Mouse (Mus musculus) gastrocnemius, postnatal 10 days (tissue): ENCODE data around the gene Guca2b. TPM values are rescaled to one million over a fixed set of nuclear protein-coding genes. Genes with fewer than 3 reads are reported as not detected.
"Not testable (repeated sequence)": the region's sequence is repeated elsewhere in the genome, so short reads cannot be mapped to it uniquely, and the experiment has no call there.

Experiments
- DNase-seq: peaks from one replicate; pipeline ENCODE4 v3.0.0; 2021; ENCODE audit warnings: mixed read lengths
- total RNA-seq, 2 experiments: library from RNA; stranded (reverse); gene quantifications; 2 replicates each; pipeline ENCODE4 v1.2.3; 2021

Guca2b gene
- total RNA-seq, 2 experiments from 2014 or later = not detected

- no peak for DNase-seq
Measured at GRCm38 (mm10) chr4:119657011-119657410, 1.7 kb downstream of the Guca2b start.

- no peak for DNase-seq
Measured at GRCm38 (mm10) chr4:119642666-119643065, 16.1 kb downstream of the Guca2b start.

DNA sequence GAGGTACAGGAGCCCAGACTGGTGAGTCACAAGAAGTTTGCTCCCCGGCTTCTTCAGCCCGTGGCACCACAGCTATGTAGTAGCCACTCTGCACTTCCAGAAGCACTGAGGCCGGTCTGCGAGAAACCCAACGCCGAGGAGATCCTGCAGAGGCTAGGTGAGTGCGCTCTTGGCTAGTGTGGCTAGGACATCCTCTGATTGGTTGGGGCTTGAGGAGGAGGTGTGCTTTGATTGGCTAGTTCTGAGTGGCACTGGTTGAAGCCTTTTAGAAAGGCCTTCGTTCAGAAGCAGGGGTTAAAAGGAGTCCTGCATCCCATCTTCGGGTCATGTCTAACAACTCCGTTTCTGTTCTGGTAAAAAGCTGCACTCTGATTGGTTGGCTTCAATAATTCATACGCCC lies 20.1 kb downstream of the Guca2b start:
- no peak for DNase-seq

GRCm38 (mm10) chr4:119637946-119638345 lies 20.8 kb downstream of the Guca2b start:
- DNase-seq = no peak

DNA sequence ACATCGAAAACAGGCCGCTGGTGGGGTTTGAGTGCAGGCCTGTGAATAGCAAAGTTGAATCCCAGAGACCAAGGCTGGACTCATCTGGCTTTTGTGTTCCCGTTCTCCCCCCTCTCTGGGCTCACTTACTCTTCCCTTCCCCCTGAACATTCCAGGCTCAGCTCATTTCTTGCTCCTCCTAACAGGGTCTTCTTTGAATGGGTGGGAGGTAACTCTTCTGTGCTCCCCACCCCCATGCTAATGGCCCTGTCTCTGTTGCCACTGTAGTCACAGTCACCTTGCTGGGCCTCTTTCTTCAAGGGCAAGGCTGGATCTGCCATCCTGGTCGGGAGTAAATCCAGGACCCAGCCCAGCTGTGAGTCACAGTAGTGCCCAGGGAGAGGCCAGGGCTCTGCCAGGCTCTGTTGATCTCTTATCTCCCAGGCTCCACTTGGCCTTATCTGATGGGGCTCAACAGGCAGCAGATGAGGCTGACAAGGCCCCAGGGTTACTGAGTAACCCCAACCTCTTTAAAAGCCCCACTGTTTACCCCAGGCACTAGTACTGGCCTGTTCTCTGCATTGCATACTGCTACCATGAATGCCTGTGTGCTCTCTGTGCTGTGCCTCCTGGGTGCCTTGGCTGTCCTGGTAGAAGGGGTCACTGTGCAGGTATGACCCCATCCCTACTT lies 21.4 kb downstream of the Guca2b start, which contains the start of gene Guca2a:
Gene Guca2a, plus strand, starts transcription at position 529 of the 670 bp plus-strand sequence.
- DNase-seq = no peak

DNA sequence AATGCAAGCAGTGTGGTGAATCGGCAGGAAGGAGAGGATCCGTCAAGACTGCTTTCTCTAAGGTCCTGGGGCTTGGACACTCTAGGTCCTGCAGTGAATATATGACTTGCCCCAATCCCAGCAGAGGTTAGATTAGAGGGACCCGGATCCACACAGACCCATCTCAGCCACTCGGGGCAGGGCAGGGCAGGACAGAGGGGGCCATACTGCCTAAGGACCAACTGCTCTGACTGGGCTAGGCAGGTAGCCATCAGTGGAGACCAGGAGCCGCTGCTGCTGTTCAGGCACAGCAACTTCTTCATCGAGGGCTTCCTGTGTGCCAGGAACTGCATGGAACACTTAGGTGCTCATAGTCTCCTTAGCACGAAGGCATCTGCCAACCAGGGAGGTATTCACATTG lies 22.0 kb downstream of the Guca2b start:
- DNase-seq = no peak

DNA sequence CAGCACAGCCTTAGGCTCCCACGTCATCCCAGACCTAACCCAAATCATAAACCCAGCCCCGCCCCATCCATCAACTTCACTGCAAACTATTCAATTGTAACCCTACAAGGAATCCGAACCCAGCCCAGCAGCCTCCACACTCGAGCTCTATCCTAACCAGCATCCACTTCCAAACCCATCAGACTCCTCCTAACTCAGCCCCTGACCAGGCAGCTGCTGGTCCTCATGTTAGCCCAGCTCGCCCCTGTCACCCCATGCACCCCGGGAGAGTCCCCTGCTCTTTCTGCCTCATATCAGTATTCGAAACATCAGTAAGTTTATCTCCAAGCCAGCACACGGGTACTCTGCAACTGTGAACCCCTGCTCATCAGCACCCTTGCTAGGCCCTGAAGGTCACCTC lies 23.1 kb downstream of the Guca2b start:
- no peak for DNase-seq

- DNase-seq = no peak
Measured at GRCm38 (mm10) chr4:119634908-119635660, 23.7 kb downstream of the Guca2b start.

- DNase-seq = no peak
Measured at GRCm38 (mm10) chr4:119633948-119634347, 24.8 kb downstream of the Guca2b start.

- DNase-seq = no peak
Measured at GRCm38 (mm10) chr4:119633342-119633741, 25.4 kb downstream of the Guca2b start.

GRCm38 (mm10) chr4:119632721-119633120 lies 26.0 kb downstream of the Guca2b start:
- no peak for DNase-seq

DNA sequence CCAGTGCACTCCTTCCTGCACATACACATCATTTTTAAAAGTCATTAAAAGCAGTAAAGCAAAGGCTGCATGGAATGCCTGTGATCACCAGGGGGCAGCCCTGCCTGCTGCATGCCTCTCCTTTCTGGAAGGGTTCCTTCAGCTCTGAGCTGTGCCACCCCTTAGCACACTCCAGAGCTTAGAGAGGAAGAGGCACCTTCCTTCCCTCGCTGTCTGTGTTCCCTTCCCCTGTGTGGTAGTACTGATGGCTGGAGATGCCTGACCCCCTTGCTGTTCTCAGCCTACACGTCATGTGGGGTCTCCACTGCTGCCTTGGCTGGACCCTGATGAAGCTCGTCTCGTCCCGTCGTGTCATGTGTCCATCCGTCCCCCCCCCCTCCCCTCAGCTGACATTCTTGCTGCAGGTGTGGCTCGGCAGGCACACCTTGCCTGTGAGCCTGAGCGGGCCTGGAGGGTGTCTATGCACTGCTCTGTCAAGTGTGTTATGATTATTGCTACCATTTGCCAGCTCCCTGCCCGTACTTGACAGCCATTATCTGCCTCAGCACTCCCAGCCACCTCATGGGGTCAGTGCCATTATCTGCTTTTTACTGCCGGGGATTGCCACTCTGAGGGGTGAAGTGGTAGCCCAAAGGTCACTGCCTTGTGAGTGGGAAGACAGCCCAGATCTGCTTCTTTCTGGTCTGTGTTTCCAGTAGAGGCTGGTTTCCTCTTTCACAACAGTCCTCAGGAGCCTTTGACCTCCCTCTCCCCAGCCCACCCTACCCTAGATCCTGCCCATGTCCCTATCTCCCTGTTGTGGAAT lies 27.4 kb downstream of the Guca2b start:
- DNase-seq = peak; percentile 41

DNA sequence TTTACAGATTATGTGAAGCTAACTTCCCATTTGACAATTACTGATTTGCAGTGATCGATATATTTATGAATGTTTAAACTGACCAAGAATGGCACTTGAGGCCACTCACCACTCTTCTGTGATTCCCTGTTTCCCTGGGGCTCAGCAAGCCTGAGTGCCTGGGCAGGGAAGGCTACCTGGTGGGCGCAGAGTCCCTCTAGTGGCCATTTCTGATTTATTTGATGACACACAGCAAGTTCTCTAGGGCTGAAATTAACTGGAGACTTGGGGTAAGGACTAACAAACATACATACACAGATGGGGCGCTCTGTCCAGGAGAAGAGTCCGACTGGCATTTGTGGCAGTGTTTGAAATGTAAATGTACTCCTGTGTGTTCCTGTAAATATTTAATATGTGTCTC lies 30.4 kb downstream of the Guca2b start:
- not testable (repeated sequence) for DNase-seq

DNA sequence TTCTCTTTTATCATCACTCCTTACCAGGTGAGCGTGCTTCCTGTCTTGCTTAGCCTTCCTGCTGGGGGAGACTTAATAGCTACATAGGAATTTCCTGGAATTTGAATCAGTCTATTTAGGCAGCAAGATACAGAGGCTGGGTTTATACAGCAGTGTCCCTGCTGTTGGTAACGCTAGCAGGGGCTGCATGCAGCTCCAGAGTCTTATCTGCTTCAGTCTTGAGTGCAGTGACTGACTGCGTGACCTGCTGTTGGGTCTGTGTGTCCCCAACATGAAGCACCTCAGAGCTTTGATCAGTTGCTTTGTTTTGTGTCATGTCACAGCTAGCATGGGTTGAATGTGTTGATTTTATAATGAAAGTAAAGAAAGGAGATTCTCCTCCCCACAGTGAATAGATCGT lies 31.4 kb downstream of the Guca2b start:
- DNase-seq = no peak

GRCm38 (mm10) chr4:119626876-119627275 lies 31.9 kb downstream of the Guca2b start:
- DNase-seq = no peak

- no peak for DNase-seq
Measured at GRCm38 (mm10) chr4:119626081-119626645, 32.6 kb downstream of the Guca2b start.

DNA sequence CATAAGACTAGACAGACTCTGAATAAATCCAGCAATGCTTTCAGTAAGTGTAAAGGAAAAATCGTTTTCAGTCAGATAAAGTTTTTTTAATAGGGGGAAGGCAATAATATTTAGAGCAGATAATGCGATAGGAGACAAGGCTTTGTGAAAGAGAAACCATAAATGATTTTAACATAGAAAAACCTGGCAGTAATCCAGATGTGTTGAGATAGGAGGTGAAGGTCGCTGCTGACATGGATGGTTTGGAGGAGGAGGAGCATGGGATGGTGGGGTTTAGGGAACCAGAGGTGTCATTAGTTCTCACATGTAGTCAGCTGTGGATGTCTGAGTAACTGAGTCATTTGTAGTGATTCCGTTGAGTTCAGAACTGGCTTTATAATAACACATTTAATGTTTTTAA lies 44.0 kb downstream of the Guca2b start:
- DNase-seq = no peak

DNA sequence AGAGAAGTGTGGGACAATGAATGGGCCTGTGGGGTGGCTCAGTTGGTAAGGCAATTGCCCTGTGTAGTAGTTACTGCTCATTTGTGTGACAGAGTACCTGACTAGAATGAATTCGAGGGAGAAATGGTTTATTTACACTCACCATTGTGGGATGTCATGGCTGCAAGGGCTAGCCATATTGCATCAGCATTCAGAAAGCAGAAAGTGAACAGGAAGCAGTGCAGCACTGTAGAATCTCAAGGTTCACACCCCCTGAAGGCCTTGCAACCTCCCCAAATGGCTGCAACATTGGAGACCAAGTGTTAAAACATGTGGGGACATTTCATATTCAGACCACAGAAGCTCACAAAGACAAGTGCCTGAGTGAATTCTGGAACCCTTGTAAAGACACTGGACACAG lies 44.7 kb downstream of the Guca2b start:
- DNase-seq = no peak

DNA sequence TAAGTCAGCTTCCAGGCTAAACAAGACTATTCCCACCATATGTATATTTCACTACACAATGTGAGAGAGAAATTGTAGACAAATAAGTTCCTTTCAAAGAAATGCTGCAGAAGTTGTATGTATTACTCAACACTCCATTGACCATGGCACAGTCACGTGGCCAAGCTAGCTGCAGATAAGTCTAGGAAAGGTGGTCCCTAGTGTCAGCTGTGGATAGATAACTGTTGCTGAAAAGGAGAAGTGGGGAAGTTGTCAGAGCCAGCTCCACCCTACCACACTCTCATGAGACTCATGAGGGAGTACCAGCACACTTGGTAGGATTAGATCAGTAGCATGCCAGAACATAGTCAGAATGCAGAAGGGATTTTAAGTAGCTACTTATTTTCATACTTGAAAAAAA lies 49.3 kb downstream of the Guca2b start:
- DNase-seq = no peak
